Mouse (Mus musculus) left cerebral cortex, postnatal 36 days (tissue): ENCODE data around the gene Wif1. TPM values are rescaled to one million over a fixed set of nuclear protein-coding genes. Genes with fewer than 3 reads are reported as not detected.

Experiments
- total RNA-seq, 2 experiments: library from RNA; stranded (reverse); gene quantifications; 2 replicates each; pipeline ENCODE4 v1.2.3; 2021

Gene Wif1
- total RNA-seq, 2 experiments from 2014 or later, result 1.6 to 1.8 TPM

Other genes starting within 250 kb of the Wif1 start
- 1 to 10 TPM; 5.5 to 7.6 TPM for gene Msrb3, start 134.9 kb upstream of the Wif1 start, total RNA-seq
- gene Lemd3, start 54.6 kb upstream of the Wif1 start, total RNA-seq, result 10 to 100 TPM; 35.7 to 39.5 TPM